Mouse (Mus musculus) CH12.LX (cell line): ENCODE data around the gene Nfe2l2. TPM values are rescaled to one million over a fixed set of nuclear protein-coding genes. Genes with fewer than 3 reads are reported as not detected.

Experiments used
- DNase-seq: peaks from one replicate; pipeline ENCODE4 v3.0.0-alpha.2; 2013; ENCODE audit errors: extremely low read depth
- H3K27ac ChIP-seq: 2 replicates; pipeline ENCODE4 v1.5.1; 2012; ENCODE audit warnings: low read depth, mild to moderate bottlenecking, control low read depth, moderate library complexity; ENCODE audit not compliant: insufficient read depth
- H3K27me3 ChIP-seq: replicated peaks from 2 replicates; pipeline ENCODE3; 2012; ENCODE audit warnings: inconsistent platforms
- H3K36me3 ChIP-seq, 2 experiments: replicated peaks in 1 of 2; 2 replicates each; pipeline versions ENCODE3 to v1.6.1; 2012; ENCODE audit warnings: inconsistent platforms in 1 of 2, low read length in 1 of 2, mild to moderate bottlenecking in 1 of 2, mixed read lengths in 1 of 2, moderate library complexity in 1 of 2; ENCODE audit not compliant: control insufficient read depth in 1 of 2, insufficient read depth in 1 of 2
- H3K4me1 ChIP-seq, 2 experiments: 2 replicates each; pipeline ENCODE4 v1.6.1; 2012; ENCODE audit warnings: inconsistent platforms in 1 of 2, moderate library complexity in 1 of 2; ENCODE audit not compliant: insufficient read depth in 2 of 2, control insufficient read depth in 1 of 2
- H3K4me2 ChIP-seq: 2 replicates; pipeline ENCODE4 v1.6.1; 2012; ENCODE audit warnings: low read depth, mild to moderate bottlenecking, control low read depth; ENCODE audit not compliant: poor library complexity, insufficient read depth, severe bottlenecking
- H3K4me3 ChIP-seq, 3 experiments: fragments of 150-350 bp in 1 of 3; sonication (generic) in 1 of 3; replicated peaks in 1 of 3; 2 replicates each; pipeline versions ENCODE3 to v1.5.1; 2011 to 2012; ENCODE audit warnings: low read depth in 2 of 3, low read length in 2 of 3, mild to moderate bottlenecking in 2 of 3, moderate library complexity in 2 of 3, control low read depth in 1 of 3, improper control_type of control experiment in 1 of 3, inconsistent platforms in 1 of 3, mixed read lengths in 1 of 3; ENCODE audit not compliant: poor library complexity in 1 of 3
- H3K79me2 ChIP-seq: replicated peaks from 2 replicates; pipeline ENCODE4 v1.6.1; 2012; ENCODE audit warnings: mild to moderate bottlenecking, moderate library complexity; ENCODE audit not compliant: control insufficient read depth, poor library complexity, insufficient read depth, severe bottlenecking; ENCODE audit errors: extremely low read depth
- H3K9ac ChIP-seq: 2 replicates; pipeline ENCODE4 v1.6.1; 2012; ENCODE audit warnings: low read depth, mild to moderate bottlenecking, control low read depth, moderate library complexity; ENCODE audit not compliant: insufficient read depth
- H3K9me3 ChIP-seq: replicated peaks from 2 replicates; pipeline ENCODE3; 2012; ENCODE audit warnings: low read length, inconsistent platforms, mixed read lengths
- BHLHE40 ChIP-seq: IDR thresholded peaks from 2 replicates; pipeline ENCODE4 v1.6.1; 2011; ENCODE audit warnings: mild to moderate bottlenecking, low read depth, low read length, improper control_type of control experiment
- CHD1 ChIP-seq: IDR thresholded peaks from 2 replicates; pipeline ENCODE4 v1.6.1; 2012; ENCODE audit warnings: low read depth, low read length, improper control_type of control experiment, inconsistent platforms
- CTCF ChIP-seq, 2 experiments: IDR thresholded peaks in 1 of 2; conservative IDR thresholded peaks in 1 of 2; 2 replicates each; pipeline ENCODE4 v1.5.1; 2011 to 2012; ENCODE audit warnings: low read depth in 2 of 2, low read length in 2 of 2, improper control_type of control experiment in 1 of 2, inconsistent platforms in 1 of 2, mild to moderate bottlenecking in 1 of 2, moderate library complexity in 1 of 2
- ELF1 ChIP-seq: IDR thresholded peaks from 2 replicates; pipeline ENCODE4 v1.6.1; 2014; ENCODE audit warnings: low read depth, mild to moderate bottlenecking, inconsistent platforms, low read length, improper control_type of control experiment
- EP300 ChIP-seq: IDR thresholded peaks from 2 replicates; pipeline ENCODE4 v1.6.1; 2011; ENCODE audit warnings: low read length, improper control_type of control experiment
- ETS1 ChIP-seq: conservative IDR thresholded peaks from 2 replicates; pipeline ENCODE4 v1.6.1; 2012; ENCODE audit warnings: low read depth, mild to moderate bottlenecking, inconsistent platforms, low read length, improper control_type of control experiment, moderate library complexity
- GABPA ChIP-seq: IDR thresholded peaks from 2 replicates; pipeline ENCODE4 v1.6.1; 2012; ENCODE audit warnings: low read depth, low read length, improper control_type of control experiment, inconsistent platforms; ENCODE audit not compliant: insufficient replicate concordance
- HCFC1 ChIP-seq: IDR thresholded peaks from 2 replicates; pipeline ENCODE4 v1.6.1; 2012; ENCODE audit warnings: low read depth, mild to moderate bottlenecking, inconsistent platforms, low read length, improper control_type of control experiment
- JUND ChIP-seq: conservative IDR thresholded peaks from 2 replicates; pipeline ENCODE4 v1.6.1; 2011; ENCODE audit warnings: low read depth, low read length, improper control_type of control experiment
- KAT2A ChIP-seq: IDR thresholded peaks from 2 replicates; pipeline ENCODE4 v1.6.1; 2012; ENCODE audit warnings: low read length, improper control_type of control experiment, inconsistent platforms; ENCODE audit not compliant: insufficient replicate concordance
- MAFK ChIP-seq: IDR thresholded peaks from 2 replicates; pipeline ENCODE4 v1.6.1; 2011; ENCODE audit warnings: low read length, improper control_type of control experiment; ENCODE audit not compliant: insufficient replicate concordance
- MAX ChIP-seq: IDR thresholded peaks from 2 replicates; pipeline ENCODE4 v1.6.1; 2011; ENCODE audit warnings: low read length, improper control_type of control experiment
- MAZ ChIP-seq: IDR thresholded peaks from 2 replicates; pipeline ENCODE4 v1.6.1; 2012; ENCODE audit warnings: low read depth, mild to moderate bottlenecking, inconsistent platforms, low read length, improper control_type of control experiment, moderate library complexity
- MEF2A ChIP-seq: IDR thresholded peaks from 2 replicates; pipeline ENCODE4 v1.6.1; 2014; ENCODE audit warnings: low read depth, mild to moderate bottlenecking, inconsistent platforms, low read length, improper control_type of control experiment, borderline replicate concordance
- MXI1 ChIP-seq: IDR thresholded peaks from 2 replicates; pipeline ENCODE4 v1.6.1; 2011; ENCODE audit warnings: mild to moderate bottlenecking, low read depth, low read length, improper control_type of control experiment
- MYC ChIP-seq: IDR thresholded peaks from 2 replicates; pipeline ENCODE4 v1.6.1; 2011; ENCODE audit warnings: low read depth, mild to moderate bottlenecking, improper control_type of control experiment, low read length
- NELFE ChIP-seq: IDR thresholded peaks from 2 replicates; pipeline ENCODE4 v1.6.1; 2011; ENCODE audit warnings: low read depth, low read length, improper control_type of control experiment
- NRF1 ChIP-seq: IDR thresholded peaks from 2 replicates; pipeline ENCODE4 v1.6.1; 2014; ENCODE audit warnings: low read depth, mild to moderate bottlenecking, inconsistent platforms, low read length, improper control_type of control experiment, moderate library complexity
- PAX5 ChIP-seq: IDR thresholded peaks from 2 replicates; pipeline ENCODE4 v1.6.1; 2012; ENCODE audit warnings: low read length, inconsistent platforms, mixed read lengths
- POLR2A ChIP-seq: IDR thresholded peaks from 2 replicates; pipeline ENCODE4 v1.6.1; 2011; ENCODE audit warnings: low read depth, mild to moderate bottlenecking, improper control_type of control experiment, low read length
- RCOR1 ChIP-seq: conservative IDR thresholded peaks from 2 replicates; pipeline ENCODE4 v1.6.1; 2012; ENCODE audit warnings: low read depth, mild to moderate bottlenecking, inconsistent platforms, low read length, improper control_type of control experiment
- TBP ChIP-seq: conservative IDR thresholded peaks from 2 replicates; pipeline ENCODE4 v1.6.1; 2011; ENCODE audit warnings: low read depth, low read length, improper control_type of control experiment
- TCF12 ChIP-seq: IDR thresholded peaks from 2 replicates; pipeline ENCODE4 v1.6.1; 2014; ENCODE audit warnings: low read depth, mild to moderate bottlenecking, inconsistent platforms, low read length, improper control_type of control experiment
- UBTF ChIP-seq: IDR thresholded peaks from 2 replicates; pipeline ENCODE4 v1.6.1; 2012; ENCODE audit warnings: low read depth, mild to moderate bottlenecking, inconsistent platforms, low read length, improper control_type of control experiment, moderate library complexity
- USF1 ChIP-seq: IDR thresholded peaks from 2 replicates; pipeline ENCODE4 v1.6.1; 2014; ENCODE audit warnings: low read depth, mild to moderate bottlenecking, inconsistent platforms, low read length, improper control_type of control experiment
- USF2 ChIP-seq: conservative IDR thresholded peaks from 2 replicates; pipeline ENCODE4 v1.6.1; 2011; ENCODE audit warnings: low read depth, low read length, improper control_type of control experiment
- ZMIZ1 ChIP-seq: IDR thresholded peaks from 2 replicates; pipeline ENCODE4 v1.6.1; 2012; ENCODE audit warnings: low read depth, mild to moderate bottlenecking, inconsistent platforms, low read length, improper control_type of control experiment
- ZNF384 ChIP-seq: IDR thresholded peaks from 2 replicates; pipeline ENCODE4 v1.6.1; 2012; ENCODE audit warnings: low read depth, low read length, improper control_type of control experiment, inconsistent platforms
- dilution Hi-C: fragments of 300-500 bp; cut with MboI; formaldehyde crosslinking; loops from 2 replicates; pipeline ENCODE4 v1.14.3; 2020; ENCODE audit warnings: low sequenced_read_pairs; ENCODE audit not compliant: extremely low pct_unique_long_range_greater_than_20kb, extremely low pct_ligation_motif_present
- in situ Hi-C: fragments of 300-500 bp; cut with MboI; formaldehyde crosslinking; loops from 3 replicates; pipeline ENCODE4 v1.14.3; 2019; ENCODE audit warnings: low sequenced_read_pairs, low pct_ligation_motif_present, low pct_unique_long_range_greater_than_20kb, mixed read lengths
- polyA plus RNA-seq: library from polyadenylated mRNA; unstranded; fragments of >175 nt; gene quantifications from 2 replicates; pipeline ENCODE4 v1.2.1, GENCODE M21; 2012; ENCODE audit warnings: low read depth; ENCODE audit not compliant: insufficient read length
- total RNA-seq, 2 experiments: library from RNA; depleted of rRNA; stranded (reverse); fragments of 300-350 nt in 1 of 2; fragments of >200 nt in 1 of 2; gene quantifications; 2 replicates each; pipeline ENCODE4 v1.2.3; 2012 to 2014

Gene Nfe2l2
- total and polyA plus RNA-seq, 3 experiments = 11.6 to 32.6 (median 21.7) TPM

DNA sequence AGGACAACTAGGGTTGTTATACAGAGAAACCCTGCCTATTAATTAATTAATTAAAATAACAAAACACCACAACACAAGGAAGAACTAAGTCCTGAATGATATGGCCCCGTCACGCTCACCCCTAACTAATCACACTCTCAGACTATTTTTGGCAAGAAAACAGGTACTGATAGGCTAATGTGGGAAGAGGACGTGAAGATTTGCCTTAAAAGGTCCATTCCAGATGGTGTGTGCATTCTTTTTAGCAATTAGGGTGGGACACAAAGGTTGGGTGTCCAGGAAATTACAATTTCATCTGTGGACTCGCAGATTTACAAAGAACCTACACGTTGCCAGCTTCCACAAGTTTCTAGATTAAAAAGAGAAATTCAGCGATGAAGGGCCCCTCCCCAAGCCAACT, 72.4 kb downstream of the Nfe2l2 start:
- dilution Hi-C loops (no loop called here), in situ Hi-C loops (no loop called here)
- no peak overlapping the region for H3K4me3 ChIP-seq
- H3K4me1 ChIP-seq = peaks cover 3 to 20% of the 10 kb centered on the region in 2 experiments; a peak in 3 of 4 replicates
- H3K4me2 ChIP-seq = no peak overlapping the region
- DNase-seq = no peak
- H3K36me3 ChIP-seq = no peaks in the 10 kb centered on the region
- H3K27me3 ChIP-seq = no peaks in the 10 kb centered on the region
- H3K79me2 ChIP-seq = no peaks in the 10 kb centered on the region
- no peak overlapping the region for H3K9ac ChIP-seq
- TF ChIP-seq ETS1 (no peak), MYC (no peak), HCFC1 (no peak), RCOR1 (no peak), ZMIZ1 (no peak), ELF1 (no peak), MXI1 (no peak), KAT2A (no peak), TBP (no peak), USF1 (no peak), TCF12 (no peak), USF2 (no peak), EP300 (no peak), MAX (no peak), MEF2A (no peak), BHLHE40 (no peak)
- H3K27ac ChIP-seq = no peak overlapping the region
- H3K9me3 ChIP-seq = no peaks in the 10 kb centered on the region

DNA sequence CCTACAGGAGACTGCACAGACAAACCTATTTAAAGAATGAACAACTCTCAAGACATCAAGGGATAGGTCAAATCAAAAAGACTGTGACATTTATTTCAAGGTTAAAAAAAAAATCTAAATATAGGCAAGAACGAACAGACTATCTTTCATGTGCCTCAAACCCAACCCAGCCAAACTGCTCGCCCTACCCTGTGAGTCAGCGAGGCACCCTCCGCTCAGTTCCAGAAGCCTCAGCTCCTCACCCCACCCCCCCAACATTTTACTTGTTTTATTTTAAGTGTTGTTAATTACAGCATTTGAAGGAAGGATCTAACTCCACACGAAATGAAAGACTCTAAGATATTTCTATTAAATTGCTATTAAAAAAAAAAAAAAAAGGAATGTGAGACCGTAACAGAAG, 73.0 kb downstream of the Nfe2l2 start:
- H3K27ac ChIP-seq = no peak overlapping the region
- H3K9me3 ChIP-seq = no peaks in the 10 kb centered on the region
- no peak for DNase-seq
- dilution Hi-C loops (no loop called here), in situ Hi-C loops (no loop called here)
- H3K4me2 ChIP-seq = no peak overlapping the region
- H3K9ac ChIP-seq = no peak overlapping the region
- H3K4me1 ChIP-seq = peaks cover 0 to 14% of the 10 kb centered on the region in 2 experiments; a peak in 2 of 4 replicates
- no peaks in the 10 kb centered on the region for H3K27me3 ChIP-seq
- H3K4me3 ChIP-seq = no peak overlapping the region
- H3K79me2 ChIP-seq = no peaks in the 10 kb centered on the region
- TF ChIP-seq UBTF (no peak), RCOR1 (no peak), MAFK (no peak), GABPA (no peak), CTCF (conservative IDR thresholded peaks at IDR 0.05 in 1 of 2, IDR thresholded peaks at IDR 0.05 in 1 of 2; ENCODE audit: low read depth in 2 of 2, low read length in 2 of 2) (no peak), PAX5 (no peak), POLR2A (no peak), CHD1 (no peak), ZNF384 (no peak), NRF1 (no peak), USF1 (no peak), MAZ (no peak), TBP (no peak), MXI1 (no peak), NELFE (no peak), JUND (no peak), BHLHE40 (no peak)
- H3K36me3 ChIP-seq = no peaks in the 10 kb centered on the region
